Mouse (Mus musculus) T-cell, adult 2 months (primary cell): ENCODE measurements around the gene Oxsr1.
"Not testable (repeated sequence)": the region's sequence is repeated elsewhere in the genome, so short reads cannot be mapped to it uniquely, and the experiment has no call there.

Experiments used
- DNase-seq: peaks from one replicate; pipeline ENCODE4 v3.0.0; 2022; ENCODE audit warnings: low spot score

Oxsr1 gene

DNA sequence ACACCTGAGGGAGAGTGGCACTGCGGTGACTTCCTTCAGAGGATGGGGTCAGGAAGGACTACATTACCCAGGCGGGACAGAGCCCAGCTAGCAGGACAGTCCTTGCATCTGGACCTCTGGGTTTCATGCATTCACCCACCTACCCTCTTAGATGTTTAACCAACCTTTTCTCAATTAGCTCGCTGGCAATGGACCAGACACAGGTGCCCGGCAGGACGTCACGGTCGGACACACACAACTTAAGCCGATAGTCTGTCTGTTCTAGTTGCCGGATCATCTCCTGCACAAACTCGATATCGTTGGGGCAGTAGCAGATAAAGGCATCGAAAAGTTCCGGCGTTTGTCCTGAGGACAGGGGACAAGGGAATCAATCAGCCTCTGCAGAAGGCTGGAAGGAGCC is 15.6 kb upstream of the Oxsr1 start:
- DNase-seq = no peak

DNA sequence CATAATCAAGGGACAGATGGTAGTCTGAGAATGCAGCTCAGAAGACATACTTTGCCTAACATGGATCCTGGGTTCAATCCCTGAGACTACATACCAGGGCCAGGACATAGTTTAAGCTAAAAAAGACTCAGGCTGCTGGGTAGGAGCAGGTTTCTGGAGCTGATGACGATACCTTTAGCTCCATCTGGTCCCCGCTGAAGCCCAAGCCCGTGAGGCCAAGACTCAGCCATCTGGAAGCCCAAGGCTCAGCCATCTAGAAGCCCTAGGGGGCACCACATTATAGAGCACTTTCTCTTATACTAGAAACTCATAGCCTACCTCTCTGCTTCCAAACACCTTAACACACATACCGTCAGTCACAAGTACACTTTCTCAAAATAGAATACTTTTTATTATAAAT is 13.3 kb upstream of the Oxsr1 start:
- DNase-seq = no peak

DNA sequence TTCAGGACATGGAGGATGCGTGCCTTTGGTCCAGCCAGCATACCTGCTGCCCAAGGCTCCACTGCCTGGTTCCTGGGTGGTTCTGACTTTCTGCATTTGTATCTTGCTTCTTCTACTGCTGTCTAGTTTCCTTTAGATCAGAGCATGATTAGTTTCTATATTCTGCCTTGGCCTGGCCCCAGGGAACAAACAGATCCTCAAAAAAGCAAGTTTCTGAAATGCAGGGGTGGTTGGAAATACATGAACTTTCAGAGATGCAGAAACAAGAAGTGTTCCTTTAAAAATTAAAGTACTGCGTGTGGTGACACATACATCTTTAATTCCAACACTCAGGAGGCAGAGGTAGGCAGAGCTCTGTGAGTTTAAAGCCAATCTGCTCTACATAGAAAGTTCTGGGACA is 12.6 kb upstream of the Oxsr1 start:
- DNase-seq = no peak

DNA sequence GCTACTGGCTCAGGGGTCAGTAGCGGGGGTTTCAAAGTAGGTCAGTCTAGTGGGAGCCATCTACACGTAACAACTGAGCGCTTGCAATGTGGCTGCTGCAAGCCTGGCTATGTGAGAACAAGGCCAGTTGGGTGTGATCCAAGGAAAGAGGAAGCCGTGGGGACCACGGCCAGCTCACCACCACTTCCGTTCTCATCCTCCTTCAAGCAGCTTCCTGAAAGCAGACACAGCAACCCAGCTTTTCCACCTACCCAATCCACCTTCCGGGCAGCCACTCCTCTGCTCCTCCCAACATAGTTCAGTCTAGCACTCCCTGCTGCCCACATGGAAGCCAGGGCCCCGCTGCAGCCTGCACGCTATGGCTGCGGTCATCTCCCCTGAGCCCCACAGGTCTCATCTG is 12.1 kb upstream of the Oxsr1 start:
- DNase-seq = peak; percentile 32

DNA sequence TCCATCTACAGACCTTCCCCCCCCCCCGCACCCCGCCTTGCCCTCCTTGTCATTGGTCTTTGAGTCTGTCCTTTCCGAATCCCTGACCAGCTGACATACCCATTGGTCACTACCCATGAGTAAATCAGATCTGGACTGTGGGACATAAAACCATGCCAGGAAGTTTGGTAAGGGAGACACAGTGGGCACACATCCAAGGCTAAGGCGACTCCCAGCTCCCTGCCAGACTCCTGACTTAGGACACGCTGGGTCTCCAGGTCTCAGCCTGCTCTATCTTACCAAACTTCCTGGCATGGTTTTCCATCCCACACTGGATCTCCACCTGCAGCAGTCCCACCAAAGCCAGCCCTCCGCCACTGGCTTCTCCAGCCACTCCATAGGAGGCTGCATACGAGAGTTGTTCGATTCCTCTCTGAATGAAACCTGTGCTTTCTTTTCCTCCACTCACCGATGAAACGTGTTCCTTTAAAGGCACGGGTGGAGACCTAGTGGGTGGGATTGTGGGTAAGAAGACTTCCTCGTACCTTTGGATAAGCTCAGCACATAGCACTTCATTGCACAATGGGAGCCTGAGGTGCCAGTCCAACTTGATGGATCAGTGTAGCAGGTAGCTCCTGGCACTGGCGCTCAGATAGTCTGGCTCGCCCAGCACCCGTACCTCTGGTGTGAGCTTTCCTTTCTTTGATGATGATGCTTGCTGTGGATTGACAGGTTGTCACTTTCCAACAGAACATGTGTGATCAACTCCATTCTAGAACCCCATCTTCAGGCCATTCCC is 8.1 kb upstream of the Oxsr1 start:
- DNase-seq = no peak

DNA sequence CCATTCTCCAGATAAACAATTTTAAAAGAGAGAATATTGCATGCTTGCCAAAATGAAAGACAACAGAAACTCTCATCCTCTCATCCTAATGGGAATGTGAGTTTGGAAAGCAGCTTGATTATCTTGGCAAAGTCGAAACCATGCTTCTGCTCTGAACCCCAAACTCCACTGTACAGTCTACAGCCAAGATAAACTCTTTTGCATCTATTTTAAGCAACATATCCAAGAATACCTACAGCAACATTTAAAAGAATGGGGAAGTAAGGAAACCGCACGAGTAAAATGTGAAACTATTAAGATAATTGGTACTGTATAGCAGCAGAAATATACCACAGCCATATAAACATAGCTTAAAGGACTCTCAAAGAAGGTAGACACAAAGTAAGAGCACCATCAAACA is 6.3 kb upstream of the Oxsr1 start:
- DNase-seq = no peak

DNA sequence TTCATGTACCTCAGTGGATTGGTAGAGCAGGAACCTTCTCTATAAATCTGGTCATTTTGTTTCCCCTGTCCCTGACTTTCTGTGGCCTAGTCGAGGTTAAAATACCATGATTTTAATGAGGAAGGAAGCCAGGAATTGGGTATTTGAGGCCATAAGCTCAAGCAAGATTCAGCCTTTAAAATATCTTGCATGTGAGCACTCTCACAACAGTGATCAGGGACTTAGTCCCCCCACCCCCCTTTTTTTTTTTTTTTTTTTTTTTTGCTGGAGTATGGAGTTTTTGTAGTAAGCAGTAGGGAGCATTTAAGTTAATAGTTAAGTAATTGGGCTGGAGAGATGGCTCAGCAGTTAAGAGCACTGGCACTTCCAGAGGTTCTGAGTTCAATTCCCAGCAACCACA is 1.9 kb upstream of the Oxsr1 start:
- DNase-seq = no peak

DNA sequence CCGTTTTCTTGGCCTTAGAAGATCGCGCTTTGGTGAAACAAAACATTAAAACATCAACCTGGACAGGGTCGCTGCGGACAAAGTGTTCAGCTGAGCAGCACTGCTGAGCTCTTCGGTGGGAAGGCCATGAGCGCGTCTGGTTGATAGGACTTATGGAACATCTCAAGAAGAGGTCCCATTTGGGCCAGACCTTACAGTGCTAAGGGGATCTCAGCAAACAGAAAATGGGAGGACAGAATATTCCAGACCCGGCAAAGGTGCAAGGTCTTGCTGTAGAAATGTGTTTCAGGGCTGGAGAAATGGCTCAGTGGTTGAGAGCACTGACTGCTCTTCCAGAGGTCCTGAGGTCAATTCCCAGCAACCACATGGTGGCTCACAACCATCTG is 1.0 kb upstream of the Oxsr1 start:
- DNase-seq = no peak

DNA sequence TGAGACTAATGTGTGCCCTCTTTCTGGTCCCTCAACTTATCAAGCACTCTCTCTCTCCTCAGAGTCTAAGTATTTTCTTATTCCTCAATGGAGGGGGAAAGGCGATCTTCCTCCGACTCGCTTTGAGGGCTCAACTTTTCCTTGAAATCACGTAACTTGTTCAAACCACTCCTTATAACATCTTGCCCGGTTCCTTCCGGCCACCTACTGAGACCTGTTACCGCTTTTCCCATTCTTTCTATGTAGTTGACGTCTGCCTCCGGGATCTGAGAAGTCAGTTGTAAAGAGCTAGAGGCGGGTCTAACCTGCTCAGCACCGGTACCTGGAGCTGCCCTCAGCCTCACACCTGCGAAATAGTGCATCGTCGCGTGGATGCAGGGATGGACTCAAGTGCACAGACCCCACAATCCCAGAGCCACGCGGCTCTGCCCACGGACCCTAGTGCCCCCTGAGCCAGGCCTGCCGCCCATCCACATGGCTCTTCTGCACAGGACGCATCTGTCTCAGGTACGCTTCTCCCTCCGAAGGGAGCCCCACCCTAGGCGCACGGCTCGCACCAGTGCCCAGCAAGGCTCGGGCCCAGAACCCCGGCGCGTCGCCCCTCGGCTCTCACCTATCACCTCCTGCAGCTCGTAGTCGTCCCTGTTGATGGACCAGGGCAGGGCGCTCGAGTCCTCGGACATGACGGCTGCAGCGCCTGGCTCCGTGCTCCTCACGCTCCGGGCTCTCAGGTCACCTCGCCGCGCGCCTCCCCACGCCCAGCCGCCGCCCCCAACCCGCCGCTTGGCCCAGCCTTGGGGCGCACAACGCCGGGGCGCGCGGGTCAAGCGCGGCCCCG is 616 bp downstream of the Oxsr1 start:
- no peak for DNase-seq

DNA sequence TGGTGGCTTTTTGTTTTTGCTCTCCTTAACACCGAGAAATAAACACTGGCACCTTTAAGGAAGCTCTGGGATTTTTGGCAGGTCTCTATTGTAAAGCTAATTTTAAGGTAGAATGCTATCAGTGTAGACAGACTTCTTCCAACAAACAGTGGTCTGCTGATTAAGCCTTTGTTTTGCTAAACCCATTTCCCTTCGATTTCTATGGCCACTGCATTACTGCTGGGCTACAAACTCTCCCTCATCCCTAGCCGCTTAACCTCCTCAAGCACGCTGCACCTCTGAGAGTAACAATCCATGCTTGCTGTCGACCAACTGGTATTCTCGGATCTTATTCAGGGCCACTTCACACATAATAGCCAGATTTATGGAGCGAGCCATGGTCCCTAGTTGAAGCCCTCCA is 1.3 kb downstream of the Oxsr1 start:
- DNase-seq = no peak

DNA sequence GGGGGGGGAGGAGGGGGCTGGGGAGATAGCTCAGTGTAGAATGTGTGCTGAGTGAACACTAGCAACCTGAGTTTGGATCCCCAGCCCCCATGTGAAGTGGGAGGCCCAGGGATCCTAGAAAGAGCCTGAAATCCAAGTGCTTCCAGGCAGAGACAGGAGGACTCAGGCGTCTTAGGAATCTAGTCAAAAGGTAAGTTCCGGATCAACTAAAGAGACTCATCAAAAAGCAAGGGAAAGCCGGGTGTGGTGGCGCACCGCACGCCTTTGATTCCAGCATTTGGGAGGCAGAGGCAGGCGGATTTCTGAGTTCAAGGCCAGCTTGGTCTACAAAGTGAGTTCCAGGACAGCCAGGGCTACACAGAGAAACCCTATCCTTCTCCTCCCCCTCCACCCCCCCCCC is 1.8 kb downstream of the Oxsr1 start:
- DNase-seq = no peak

DNA sequence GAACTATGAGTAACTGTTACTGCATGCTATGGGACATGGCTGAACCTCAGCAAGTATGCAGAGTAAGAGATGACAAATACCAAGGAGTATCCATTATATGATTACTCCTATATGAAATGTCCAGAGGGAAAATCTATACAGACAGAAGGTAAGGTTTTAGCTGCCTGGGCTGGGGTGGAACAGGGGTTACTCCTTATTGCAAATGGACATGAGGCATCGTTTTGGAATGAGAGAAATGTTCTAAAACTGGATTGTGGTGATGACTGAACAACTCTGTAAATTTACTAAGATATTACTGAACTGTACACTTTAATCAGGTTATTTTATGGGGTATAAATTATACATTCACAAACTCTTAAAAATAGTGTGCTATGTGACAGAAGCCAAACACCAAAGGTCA is 3.3 kb downstream of the Oxsr1 start:
- no peak for DNase-seq

DNA sequence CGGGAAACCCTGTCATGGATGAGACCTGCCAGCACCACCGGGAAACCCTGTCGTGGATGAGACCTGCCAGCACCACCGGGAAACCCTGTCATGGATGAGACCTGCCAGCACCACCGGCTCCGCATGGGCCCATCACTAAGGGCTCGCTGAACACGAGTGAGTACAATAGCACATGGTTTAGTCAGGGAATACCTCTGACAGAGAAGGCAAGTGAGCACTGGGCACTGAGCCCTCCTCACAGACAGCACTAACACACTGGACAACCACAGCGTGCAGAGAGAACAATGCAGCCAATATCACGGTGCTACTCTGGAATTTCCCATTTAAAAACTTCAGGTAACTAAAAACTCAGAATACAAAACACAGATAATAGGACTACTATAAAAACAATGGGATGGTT is 9.1 kb downstream of the Oxsr1 start:
- no peak for DNase-seq

DNA sequence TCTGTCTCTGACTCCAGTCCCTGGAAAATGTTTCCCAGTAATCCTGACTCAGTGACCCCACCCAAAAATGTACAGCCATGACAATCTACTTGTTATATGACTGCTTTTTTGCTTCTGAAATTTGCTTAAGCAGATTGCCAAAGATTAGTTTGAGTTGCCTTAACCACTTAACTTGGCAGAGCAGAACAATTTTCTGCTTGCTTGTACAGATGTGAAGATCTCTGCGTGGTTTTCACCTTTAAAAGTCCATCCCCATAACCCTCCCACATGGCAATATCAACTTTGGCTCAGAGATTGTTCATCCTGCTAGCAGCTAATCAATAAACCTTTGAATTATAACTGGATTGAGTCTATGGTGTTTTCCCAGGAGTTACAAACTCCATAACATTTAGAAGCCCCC is 13.2 kb downstream of the Oxsr1 start:
- DNase-seq = no peak

DNA sequence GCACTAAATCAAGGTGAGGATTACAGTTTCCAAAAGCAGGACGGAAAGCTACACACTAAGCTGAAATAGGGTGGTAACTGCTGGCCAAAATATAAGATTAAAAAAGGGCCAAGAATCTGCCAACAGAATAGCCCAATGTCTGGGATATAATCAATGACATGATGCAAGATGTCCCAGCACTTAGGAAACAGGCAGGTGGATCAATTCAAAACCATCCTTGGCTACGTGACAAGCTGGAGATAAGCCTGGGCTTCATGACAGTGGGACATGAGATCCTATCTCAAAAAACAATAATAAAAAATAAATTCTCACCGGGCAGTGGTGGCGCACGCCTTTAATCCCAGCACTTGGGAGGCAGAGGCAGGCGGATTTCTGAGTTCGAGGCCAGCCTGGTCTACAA is 16.4 kb downstream of the Oxsr1 start:
- no peak for DNase-seq

DNA sequence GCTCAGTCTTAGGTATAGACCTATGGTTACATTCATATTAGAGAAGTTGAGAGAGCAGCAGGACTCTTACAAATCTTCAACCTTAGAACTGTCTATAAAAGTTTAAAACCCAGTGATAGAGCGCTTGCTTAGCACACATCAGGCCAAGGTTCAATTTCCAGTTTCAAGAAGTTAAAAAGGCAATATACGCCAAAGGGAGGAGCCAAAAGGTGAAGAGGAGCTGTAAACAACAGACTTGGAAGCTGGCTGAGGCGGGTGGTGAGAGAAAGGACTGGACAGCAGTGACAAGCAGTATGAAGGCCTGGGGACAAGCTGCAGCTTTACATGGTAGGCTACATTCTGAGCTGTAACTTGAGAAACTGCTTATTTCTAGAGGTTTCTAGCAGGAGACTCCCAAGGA is 23.7 kb downstream of the Oxsr1 start:
- DNase-seq = no peak

DNA sequence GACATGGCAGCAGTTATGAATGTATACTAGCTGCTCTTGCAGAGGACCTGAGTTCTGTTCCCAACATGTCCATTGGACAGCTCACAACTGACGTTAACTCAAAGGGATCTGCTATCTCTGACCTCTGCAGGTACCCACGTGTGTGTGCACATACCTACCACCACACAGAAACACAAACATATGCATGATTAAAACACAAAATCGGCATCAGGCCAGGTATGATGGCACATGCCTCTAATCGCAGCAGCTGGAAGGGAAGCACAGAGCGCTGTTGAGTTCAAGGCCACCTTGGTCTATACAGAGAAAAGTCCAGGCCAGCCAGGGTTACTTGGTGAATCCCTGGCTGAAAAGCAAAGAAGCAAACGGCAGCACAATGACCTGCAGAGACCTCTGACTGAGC is 24.5 kb downstream of the Oxsr1 start:
- no peak for DNase-seq

DNA sequence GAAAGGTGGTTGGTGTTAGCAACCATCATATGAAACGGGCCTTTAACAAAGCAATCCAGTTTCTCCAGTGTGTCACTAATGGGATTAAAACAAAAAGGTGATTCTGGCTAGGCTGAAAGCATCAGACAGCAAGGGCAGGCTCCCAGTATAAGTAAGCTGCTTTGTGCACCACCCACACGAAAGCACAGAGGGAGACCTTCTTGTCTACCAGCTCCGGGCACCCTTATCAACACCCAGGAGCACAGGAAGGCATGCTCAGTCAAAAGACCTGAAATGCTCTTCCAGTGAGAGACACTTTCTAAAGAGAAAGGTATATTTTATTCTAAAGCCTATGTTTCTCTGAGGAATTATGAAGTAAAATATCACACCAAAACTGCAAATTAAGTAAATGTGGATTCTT is 31.4 kb downstream of the Oxsr1 start:
- DNase-seq = no peak

DNA sequence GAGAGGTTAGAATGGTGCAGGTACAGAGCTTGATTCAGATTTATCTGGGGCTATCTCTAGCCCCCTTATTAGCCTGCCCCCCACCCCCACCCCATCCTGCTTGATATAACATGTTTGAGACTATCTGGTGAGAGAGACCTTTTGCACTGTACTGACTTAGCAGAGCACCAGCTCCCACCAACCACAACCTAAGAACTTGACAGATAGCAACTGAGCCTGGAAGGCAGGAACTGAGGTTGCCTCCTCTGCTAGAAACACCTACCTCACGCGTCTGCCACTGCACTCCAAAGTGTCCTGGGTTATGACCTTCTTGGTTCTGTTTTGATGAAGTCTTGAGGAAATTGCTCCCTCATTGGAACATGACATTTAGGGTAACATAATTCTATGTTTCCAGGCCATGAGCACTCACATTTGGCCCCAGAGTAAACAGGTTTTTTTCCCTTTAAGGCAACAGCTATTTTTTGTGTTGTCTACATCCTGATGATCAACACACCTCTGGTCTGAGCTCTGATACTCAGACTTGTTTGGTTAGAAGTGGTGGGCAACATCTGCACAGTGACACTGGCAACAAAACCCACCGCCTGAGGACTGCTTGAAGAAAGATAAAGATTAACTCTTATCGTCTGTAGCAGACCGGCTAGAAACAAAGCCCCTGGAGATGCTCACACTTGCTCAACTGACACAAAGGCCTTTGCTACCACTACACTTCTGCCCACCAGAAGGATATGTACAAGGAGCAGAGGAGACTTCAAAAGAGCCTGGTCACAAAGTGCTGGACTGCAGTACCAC is 41.1 kb downstream of the Oxsr1 start:
- no peak for DNase-seq

DNA sequence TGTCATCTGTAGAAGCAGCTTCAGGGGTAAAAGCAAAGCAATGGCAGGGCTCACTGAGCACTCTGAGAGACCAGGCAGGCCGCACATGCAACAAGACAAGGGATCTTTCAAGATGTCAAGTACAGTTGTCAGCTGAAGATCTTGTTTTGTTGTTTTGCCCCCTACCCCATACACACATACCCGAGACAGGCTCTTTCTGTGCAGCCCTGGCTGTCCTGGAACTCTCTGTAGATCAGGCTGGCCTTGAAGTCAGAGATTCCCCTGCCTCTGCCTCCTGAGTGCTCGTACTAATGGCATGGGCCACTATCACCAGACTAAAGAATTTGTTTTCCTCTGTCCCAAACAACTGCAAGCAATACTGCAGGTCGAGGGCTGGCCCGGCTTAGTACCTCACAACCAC is 44.2 kb downstream of the Oxsr1 start:
- no peak for DNase-seq

DNA sequence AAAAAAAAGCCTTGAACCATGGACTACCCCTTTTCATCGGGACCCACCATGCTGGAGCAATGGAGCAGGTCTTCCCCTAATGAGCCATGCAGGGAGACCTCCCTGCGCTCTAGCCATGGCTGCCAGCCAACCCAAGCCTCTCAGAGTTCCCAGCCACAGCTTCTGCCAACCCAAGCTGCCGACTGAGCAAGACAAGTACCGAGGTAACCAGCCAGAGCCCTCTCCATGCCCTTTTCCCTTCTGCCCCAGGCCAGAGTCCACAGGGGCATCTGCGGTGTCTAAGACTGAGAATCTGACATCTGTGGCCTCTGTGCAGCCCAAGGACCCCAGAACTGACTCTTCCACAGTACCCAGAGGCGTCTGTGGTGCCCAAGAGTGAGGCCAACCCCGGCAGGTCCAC is 45.9 kb downstream of the Oxsr1 start:
- no peak for DNase-seq

DNA sequence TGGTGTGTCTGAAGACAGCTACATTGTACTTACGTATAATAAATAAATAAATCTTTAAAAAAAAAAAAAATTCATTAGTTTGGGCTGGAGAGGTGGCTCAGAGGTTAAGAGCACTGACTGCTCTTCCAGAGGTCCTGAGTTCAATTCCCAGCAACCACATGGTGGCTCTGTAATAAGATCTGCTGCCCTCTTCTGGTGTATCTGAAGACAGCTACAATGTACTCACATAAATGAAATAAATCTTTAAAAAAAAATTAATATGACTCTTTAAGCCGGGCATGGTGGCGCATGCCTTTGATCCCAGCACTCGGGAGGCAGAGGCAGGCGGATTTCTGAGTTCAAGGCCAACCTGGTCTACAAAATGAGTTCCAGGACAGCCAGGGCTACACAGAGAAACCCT is 47.4 kb downstream of the Oxsr1 start:
- not testable (repeated sequence) for DNase-seq

DNA sequence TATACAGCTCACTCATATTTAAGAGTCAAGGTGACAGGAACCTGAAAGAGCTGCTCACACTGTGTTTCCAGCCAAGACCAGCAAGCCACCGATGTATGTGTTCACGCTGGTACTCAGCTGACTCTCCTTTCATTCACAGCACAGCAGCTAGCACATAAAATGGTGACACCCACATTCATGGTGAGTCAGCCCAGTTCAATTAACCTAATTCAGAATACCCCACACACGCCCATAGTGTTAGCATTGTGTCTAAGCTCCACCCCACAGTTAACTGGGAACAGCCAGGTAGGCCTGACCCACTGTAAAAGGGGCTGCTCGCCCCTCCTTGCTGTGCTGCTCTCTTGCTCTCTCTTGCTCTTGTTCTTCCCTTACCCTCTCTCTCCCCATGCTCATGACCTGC is 50.7 kb downstream of the Oxsr1 start:
- no peak for DNase-seq
